Mouse (Mus musculus) neutrophil, adult 5-6 weeks (primary cell): Measurements from ENCODE around the gene Gm49392. TPM values are rescaled to one million over a fixed set of nuclear protein-coding genes. Genes with fewer than 3 reads are reported as not detected.
A peak's percentile ranks its signal among the peaks of the same experiment; 100 is the strongest.
"Not testable (repeated sequence)": the region's sequence is repeated elsewhere in the genome, so short reads cannot be mapped to it uniquely, and the experiment has no call there.

ENCODE experiments used
- ATAC-seq: fragments of 151-379, 151-347 bp; 2 replicates; pipeline ENCODE4 v1.8.0; 2017; ENCODE audit warnings: mild to moderate bottlenecking, moderate TSS enrichment; ENCODE audit not compliant: insufficient number of reproducible peaks, poor library complexity, low FRiP score, severe bottlenecking; ENCODE audit errors: extremely low read depth
- total RNA-seq: library from RNA; stranded (forward); fragments of 200-1000 nt; gene quantifications from 2 replicates; pipeline ENCODE4 v1.2.3, GENCODE M21; 2017

Gene Gm49392
- total RNA-seq = 0.61 and 1.9 TPM in 2 replicates

- not testable (repeated sequence) for ATAC-seq
These were observed at the start of gene Gm49392 for GRCm38 (mm10) chr13:60896794-60897193. Gene Gm49392 (minus strand): TSS chr13:60896894.

GRCm38 (mm10) chr13:60941884-60942283 lies 45.2 kb upstream of the Gm49392 start, which contains the start of gene Tpbpa:
Gene Tpbpa (minus strand): TSS chr13:60941984.
- ATAC-seq = not testable (repeated sequence)

- ATAC-seq = peak; percentile 39; the same call in 1 of the 2 replicates
These were observed 39.8 kb upstream of the Gm49392 start, which contains the start of the genes Gm49391 and Ctla2a for GRCm38 (mm10) chr13:60936500-60936901. Gene Gm49391 (minus strand): TSS chr13:60936571. Gene Ctla2a (minus strand): TSS chr13:60936625.

DNA sequence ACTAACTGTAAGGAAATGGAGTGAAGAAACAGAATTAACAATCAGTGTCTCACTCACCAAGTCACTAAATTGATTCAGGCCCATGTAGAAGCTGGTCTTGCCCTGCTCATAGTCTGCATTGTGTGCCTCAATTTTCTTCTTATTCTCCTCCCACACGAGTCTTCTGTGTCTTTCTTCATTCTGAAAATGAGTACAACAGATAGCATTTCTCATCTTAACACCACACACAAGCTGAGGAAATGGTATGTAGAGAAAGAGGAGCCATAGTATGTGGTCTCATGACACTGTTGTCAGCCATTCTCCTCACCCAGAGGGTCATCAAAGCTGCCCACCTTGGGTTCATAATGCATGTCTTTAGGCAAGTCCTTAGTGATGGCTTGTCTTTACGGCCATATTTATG lies 38.8 kb upstream of the Gm49392 start, which contains the start of gene Gm49393:
Gm49393 (minus strand) TSS at position 101 of the 400 bp plus-strand sequence.
- not testable (repeated sequence) for ATAC-seq

DNA sequence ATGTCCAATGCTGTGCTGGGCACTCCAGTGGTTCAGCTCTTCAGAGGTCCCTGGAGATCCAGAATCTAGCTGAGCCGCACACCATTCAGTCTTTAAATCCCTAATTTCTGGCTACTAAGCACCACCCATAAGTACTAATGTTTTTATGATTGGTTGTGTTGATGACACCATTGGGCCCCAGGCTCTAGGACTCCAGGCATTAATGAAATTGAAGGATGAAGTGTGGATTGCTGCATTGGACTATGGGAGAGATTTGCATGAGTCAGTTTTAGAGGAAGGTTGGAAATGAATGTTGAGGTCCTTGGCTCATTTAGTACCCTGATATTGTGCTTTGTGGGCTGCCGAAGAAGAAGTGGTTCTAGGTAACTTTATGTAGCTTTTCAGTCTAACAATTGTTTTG lies 8.1 kb upstream of the Gm49392 start, which contains the start of gene Tpbpb:
Tpbpb (minus strand) TSS at position 101 of the 400 bp plus-strand sequence.
- ATAC-seq = not testable (repeated sequence)

GRCm38 (mm10) chr13:60897328-60897727 lies 634 bp upstream of the Gm49392 start, which contains the start of gene Ctla2b:
Gene Ctla2b (minus strand): TSS chr13:60897447.
- ATAC-seq = peak; percentile 13; the same call in 1 of the 2 replicates

GRCm38 (mm10) chr13:60895406-60896160 lies 1.1 kb downstream of the Gm49392 start:
- no peak for ATAC-seq

GRCm38 (mm10) chr13:60892301-60892700 lies 4.4 kb downstream of the Gm49392 start:
- no peak for ATAC-seq

- ATAC-seq = no peak
These were observed 32.4 kb downstream of the Gm49392 start, which contains the start of gene 4930486L24Rik for GRCm38 (mm10) chr13:60864281-60864680. Gene 4930486L24Rik (minus strand): TSS chr13:60864475.

DNA sequence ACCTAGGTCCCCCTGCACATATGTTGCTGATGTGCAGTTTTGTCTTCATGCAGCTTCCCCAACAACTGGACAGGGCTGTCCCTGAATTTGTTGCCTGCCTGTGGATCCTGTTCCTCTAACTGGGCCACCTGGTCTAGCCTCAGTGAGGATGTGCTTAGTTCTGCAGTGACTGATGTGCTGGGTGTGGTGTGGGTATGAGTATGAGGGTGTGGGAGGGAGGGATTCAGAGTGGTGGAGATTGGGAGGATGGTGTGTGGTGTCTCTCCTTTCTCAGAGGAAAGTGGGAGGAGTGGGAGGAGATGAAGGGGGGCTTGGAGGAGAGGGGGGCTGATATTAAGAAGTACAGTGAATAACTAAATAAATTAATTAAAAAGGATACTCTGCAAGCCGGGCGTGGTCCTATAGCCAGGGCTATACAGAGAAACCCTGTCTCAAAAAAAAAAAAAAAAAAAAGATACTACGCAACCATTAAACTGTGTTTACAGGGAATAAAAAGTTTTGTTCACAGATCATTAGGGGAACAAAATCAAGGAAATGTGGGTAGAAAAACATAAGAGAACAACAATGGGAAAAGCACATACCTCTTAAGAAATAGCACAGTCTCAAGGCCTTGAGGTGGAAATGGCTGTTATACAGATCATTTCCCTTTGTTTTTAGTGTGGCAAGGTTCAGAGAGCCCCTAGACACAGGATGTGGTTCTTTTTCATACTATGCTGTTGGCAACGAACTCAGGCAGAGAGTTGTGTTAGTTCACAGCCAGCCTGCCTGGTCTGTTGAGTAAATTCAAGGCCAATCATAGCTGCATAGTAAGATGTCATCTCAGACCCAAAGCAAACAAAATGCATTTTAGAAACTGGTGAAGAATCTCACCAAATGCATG lies 48.2 kb downstream of the Gm49392 start:
- ATAC-seq = peak; percentile 41; the same call in 1 of the 2 replicates

GRCm38 (mm10) chr13:60843153-60843552 lies 53.5 kb downstream of the Gm49392 start:
- ATAC-seq = no peak

DNA sequence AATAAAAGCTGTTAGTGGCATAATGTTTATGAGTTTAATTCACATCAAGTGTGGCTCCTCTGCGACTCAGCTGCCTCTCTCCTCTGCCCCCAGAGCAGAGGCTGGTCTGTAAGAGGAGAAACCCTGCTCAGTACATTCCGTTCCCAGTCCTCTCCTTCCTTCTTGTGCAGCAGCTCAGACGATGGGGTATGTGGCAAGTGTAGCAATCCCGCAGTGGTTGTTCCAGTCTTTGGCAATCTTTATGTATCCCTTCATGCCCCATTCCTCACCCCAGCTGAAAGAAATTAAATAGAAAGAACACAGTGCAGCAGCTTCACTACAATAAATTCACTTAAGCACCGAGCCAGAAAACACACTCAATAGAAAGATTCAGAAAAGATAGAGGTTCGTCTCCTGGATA lies 54.0 kb downstream of the Gm49392 start:
- ATAC-seq = no peak

- peak; percentile 39; the same call in 1 of the 2 replicates for ATAC-seq
These were observed 57.3 kb downstream of the Gm49392 start for GRCm38 (mm10) chr13:60839353-60839902.

- no peak for ATAC-seq
These were observed 70.6 kb downstream of the Gm49392 start for GRCm38 (mm10) chr13:60826052-60826451.

GRCm38 (mm10) chr13:60820486-60821175 lies 76.1 kb downstream of the Gm49392 start:
- no peak for ATAC-seq

DNA sequence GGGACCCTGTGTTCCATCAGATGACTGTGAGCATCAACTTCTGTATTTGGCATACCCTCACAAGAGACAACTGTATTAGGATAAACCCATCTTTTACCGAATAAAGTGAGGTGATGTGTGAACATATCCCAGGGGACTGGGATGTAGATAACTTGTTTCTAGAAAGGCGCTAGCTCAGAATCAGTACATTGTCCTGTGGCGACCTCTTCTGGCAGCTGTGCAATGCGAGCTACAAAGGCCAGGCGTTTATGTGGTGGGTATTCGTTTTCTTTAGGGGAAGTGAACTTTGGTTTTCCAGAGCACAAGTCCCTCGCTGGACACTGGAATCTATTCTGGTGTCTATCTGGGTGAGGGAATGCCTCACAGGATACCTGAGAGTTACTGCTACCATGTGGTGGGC lies 77.2 kb downstream of the Gm49392 start:
- no peak for ATAC-seq

DNA sequence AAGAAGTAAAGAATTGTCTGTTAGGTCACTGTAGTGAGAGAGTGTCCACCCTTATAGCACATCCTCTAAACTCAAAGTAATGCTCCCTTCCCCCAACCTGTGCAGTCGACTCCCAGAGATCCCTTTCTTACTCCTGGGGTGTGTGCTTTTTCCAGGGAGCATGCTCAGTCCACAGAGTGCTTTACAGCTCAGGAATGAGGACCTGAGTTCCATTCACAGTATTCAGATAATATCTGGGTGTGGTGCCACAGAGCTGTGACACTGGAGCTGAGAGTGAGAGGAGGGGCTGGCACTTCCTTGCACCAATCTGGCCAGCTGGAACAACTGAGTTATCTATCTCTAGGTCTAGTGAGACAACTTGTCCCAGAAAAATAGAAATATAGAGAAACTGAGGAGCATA lies 83.0 kb downstream of the Gm49392 start:
- no peak for ATAC-seq

- no peak for ATAC-seq
These were observed 83.9 kb downstream of the Gm49392 start for GRCm38 (mm10) chr13:60812768-60813167.
